Mouse (Mus musculus) yolk sac, embryonic 10.5 days (tissue): ENCODE data around the gene Greb1.

Experiments used
- DNase-seq: peaks from one replicate; pipeline ENCODE4 v3.0.0-alpha.2; 2017; ENCODE audit warnings: low spot score

Gene Greb1

DNA sequence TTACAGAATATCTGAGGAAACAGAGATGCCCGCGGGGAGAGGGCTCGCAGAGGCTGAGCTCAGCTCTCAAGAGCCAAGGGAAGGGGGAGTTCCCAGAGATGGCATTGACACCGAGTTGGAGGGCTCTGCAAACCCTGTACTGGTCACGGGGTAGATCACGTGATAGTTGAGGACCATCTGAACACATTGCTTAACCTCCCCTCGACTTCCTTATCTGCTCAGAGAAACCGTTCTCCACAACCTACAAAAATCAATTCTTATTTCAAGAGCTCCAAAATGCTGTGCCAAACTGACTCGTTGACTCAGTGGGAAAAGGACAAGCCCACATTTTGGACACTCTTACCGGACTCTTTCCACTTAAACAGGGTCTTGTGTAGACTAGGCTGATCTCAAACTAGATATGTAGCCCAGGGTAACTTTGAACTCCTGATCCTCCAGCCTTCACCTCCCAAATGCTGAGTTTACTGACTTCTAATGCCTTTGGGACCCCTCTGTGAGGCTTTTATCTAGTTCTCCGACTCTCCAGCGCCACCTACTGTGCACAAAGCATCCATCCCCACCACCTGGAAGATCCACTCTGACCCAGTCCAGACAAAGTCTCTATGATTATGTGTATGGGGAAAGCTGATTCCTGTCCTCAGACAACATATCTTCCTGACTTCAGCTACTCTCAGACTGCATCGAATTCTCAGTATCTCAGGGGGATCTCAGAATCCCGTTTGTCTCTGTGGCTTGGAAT is 166.4 kb downstream of the Greb1 start:
- peak; percentile 19 for DNase-seq

DNA sequence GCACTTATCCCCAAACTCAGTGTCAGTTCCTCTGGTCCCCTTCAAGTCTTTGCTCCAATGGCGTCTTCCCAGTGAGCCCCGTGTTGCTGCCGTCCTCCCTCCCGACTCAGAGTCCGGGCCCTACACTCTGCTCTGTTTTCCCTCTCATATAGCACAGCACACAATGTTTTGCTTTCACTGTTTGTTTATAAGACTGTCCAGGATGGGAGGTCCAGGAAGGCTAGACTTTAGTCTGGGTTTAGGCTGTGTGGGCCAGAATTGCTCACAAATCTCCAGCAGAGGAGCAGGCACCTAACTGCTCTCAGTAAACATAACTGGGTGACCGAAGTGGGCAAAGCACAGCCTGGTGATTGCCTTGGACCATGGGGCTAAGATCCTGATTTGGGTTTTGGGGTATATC is 167.5 kb downstream of the Greb1 start:
- no peak for DNase-seq

DNA sequence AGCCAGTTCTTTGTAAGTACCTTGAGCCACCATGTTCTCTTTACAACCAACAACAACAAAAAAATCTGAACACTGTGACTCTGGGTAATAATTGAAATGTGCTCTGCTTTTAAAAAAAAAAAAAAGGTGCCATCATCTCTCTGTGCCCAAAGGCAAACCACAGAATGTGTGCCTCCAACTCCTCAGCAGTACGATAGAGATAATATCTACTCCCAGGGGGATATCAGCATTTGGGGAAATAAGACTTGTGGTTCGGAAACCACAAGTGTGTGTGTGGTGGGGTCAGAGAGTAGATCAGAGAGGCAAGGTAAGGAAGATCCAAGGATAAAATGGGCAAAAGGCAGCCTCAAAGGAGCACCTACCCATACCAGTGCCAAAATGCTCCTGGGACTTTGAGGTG is 169.3 kb downstream of the Greb1 start:
- no peak for DNase-seq

DNA sequence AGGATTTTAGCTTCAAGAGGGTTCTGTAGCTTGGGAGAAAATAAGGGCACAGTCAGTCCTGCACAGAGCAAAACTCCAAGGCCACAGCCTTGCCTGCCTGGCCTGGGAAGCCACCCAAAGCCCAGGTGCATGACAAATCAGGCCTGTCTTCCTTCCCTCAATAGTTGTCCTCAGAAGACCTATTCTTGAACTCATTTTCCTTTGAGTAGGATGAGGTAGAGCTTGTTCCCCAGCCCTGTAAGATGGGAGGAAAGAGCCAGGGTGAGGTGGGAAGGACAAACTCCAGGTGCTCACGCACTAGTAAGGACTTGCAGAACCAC is 169.9 kb downstream of the Greb1 start:
- no peak for DNase-seq

DNA sequence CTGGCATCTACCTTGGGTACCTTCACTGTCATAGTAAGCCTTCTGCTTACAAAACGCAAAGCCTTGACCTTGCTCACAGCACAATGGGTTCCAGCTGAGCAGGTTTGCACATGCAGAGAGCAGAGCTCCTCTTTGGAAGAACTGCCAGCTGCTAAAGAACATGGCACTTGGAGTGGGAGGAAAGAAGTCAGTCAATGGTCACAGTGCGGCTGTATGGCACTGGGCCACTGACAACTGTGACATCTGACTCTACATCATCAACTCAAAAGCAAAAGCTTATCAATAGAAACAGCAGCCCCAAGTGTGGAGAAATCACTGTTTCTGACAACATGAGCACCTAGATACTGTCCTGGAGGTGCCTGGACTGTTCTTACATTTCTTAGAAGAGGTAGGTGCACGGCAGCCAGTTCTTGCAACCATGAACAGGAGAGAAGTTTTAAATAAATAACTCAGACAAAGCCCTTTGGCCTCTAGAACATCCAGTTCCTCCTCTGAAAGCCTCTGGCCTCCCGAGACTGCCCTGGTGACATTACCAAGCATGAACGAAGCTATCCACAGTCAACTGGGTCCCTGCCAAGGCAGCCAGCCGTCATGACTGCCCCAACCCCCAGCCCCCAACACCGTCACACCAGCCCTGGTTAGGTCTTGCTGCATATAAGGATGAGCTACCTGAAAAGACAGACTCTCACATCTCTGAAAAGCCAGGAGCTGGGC is 170.4 kb downstream of the Greb1 start:
- DNase-seq, result no peak
